Mouse (Mus musculus) myocyte (in vitro differentiated cells): ENCODE data around the gene Plekha4.

Experiments
- CEBPB ChIP-seq: IDR thresholded peaks from 2 replicates; pipeline ENCODE4 v1.6.1; 2011; ENCODE audit warnings: mild to moderate bottlenecking, moderate library complexity; ENCODE audit not compliant: poor library complexity, insufficient read depth, severe bottlenecking
- MAX ChIP-seq: IDR thresholded peaks from one replicate; pipeline ENCODE4 v1.6.1; 2011; ENCODE audit warnings: low read depth, mild to moderate bottlenecking, control low read depth
- USF1 ChIP-seq: IDR thresholded peaks from one replicate; pipeline ENCODE4 v1.6.1; 2011; ENCODE audit warnings: low read depth, mild to moderate bottlenecking, control low read depth, moderate library complexity

DNA sequence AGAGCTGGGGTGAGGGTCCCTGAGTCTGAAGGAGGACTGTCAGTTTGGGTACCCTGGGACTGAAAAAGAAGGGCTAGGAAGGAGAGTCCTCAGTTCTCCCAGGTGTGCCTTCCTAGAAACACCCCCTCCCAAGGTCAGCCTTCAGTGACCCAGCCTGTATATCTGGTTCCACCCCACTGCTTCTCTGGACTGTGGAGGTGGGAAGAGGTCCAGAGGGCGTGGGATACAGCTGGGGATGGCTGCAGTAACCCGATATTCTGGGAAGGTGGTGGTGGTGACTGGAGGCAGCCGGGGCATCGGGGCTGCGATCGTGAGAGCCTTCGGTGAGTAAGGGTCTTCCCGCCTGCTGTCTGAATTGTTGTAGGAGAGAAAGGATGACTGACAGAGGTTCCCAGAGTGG is 28.6 kb downstream of the Plekha4 start, which contains the start of gene Hsd17b14:
- TF ChIP-seq USF1: no peak
- no peak for TF ChIP-seq MAX
- no peak for TF ChIP-seq CEBPB
